Mouse (Mus musculus) erythroblast, embryonic 14.5 days (primary cell): ENCODE data around the gene Hormad2.

ENCODE experiments used
- GATA1 ChIP-seq: IDR thresholded peaks from 2 replicates; pipeline ENCODE4 v1.6.1; 2012; ENCODE audit warnings: low read length, inconsistent platforms, mixed read lengths
- TAL1 ChIP-seq: IDR thresholded peaks from 3 replicates; pipeline ENCODE4 v1.6.1; 2012; ENCODE audit warnings: low read length, inconsistent platforms, mixed read lengths

DNA sequence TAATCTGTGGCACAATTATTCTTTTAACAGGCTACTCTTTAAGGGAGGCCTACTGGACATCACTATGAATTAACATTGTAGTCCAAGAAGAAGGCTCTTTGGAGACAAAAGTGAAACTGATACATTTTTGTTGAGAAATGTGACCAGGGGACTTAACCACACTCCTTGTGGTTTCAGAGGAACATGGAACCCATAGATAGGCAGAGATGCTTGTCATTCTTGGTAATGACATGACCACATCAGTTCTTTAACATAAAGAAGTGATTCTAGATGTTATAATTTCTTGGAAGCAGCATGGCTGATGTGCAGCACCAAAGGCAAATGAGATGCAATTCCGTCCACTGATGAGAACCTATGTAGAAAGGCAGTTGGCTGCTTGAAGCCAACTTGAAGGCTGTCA is 101.6 kb downstream of the Hormad2 start:
- TF ChIP-seq TAL1, result no peak
- TF ChIP-seq GATA1, result no peak
